Mouse (Mus musculus) spleen, adult 2 months (tissue): ENCODE measurements at regions not wholly inside any gene's neighbourhood (a gene's known extent, or its start where the extent isn't known, plus 50 kb on each side); places are given as distances from the start of the nearest gene placed in this dataset.

Experiments used
- CTCF ChIP-seq: fragments of 200-500 bp; IDR thresholded peaks from 2 replicates; pipeline ENCODE4 v1.5.1; 2011; ENCODE audit warnings: mild to moderate bottlenecking, inconsistent platforms; ENCODE audit not compliant: insufficient read depth, insufficient read length, insufficient replicate concordance; ENCODE audit errors: extremely low read depth
- POLR2A ChIP-seq: fragments of 200-500 bp; IDR thresholded peaks from 2 replicates; pipeline ENCODE4 v1.6.1; 2011; ENCODE audit warnings: low read depth, low read length, inconsistent platforms

DNA sequence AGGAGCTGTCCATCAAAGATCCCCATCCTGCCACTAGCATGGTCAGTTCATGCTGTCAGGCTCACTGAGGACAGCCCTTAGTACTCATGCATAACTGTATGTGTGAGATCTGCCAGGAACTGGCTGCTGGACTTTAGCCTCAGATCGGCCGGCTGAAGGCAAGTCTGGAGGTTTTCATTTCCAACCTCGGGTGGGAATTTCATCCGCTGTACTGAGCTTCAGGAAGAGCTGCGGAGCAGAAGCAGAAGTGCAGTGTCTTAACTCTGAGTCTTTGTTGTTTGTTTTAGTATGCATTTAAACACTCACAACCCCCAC, 99.6 kb upstream of the Ccnd2 start:
- no peak for TF ChIP-seq POLR2A
- no peak for TF ChIP-seq CTCF
